Mouse (Mus musculus): ENCODE measurements at regions not wholly inside any gene's neighbourhood (a gene's known extent, or its start where the extent isn't known, plus 50 kb on each side); places are given as distances from the start of the nearest gene placed in this dataset.

DNA sequence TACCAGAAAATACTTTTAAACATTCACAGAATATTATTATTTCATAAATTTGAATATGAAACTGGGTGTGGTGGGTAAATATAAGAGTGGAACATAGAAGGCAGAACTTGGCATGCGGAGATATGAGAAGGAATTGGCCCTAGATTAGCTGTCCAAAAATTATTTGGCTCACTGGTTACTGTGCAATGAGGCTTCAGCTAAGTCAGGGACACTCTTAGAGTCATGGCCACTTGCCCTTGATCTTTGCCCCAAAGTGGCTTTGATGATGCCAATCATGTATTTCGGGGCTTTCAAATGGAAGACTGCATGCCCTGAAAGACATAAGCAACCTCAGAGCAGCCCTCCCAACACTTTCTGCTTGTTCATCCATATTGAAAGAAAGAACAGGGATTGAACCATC is 76.9 kb downstream of the Pxdc1 start:
- 73% methylated on average over 2 of the region's 2 CpGs for WGBS
- 0 out of 2 replicates have a peak, but pooled peaks have one; percentile 52 for ATAC-seq (ENCODE audit: low FRiP score, low read depth)
- H3K4me3 ChIP-seq: no peak overlapping the region
- no peaks in the 10 kb centered on the region for H3K36me3 ChIP-seq
- H3K4me2 ChIP-seq (replicated peaks): no peak overlapping the region
- H3K9me3 ChIP-seq: no peaks in the 10 kb centered on the region
- H3K27ac ChIP-seq (replicated peaks): 0 out of 2 replicates have a peak overlapping the region, but pooled peaks have one; percentile 26
- no peak overlapping the region for H3K9ac ChIP-seq (replicated peaks)
- H3K4me1 ChIP-seq: peaks cover 9% of the 10 kb centered on the region; the same call in 1 of the 2 replicates
- H3K27me3 ChIP-seq: no peaks in the 10 kb centered on the region

DNA sequence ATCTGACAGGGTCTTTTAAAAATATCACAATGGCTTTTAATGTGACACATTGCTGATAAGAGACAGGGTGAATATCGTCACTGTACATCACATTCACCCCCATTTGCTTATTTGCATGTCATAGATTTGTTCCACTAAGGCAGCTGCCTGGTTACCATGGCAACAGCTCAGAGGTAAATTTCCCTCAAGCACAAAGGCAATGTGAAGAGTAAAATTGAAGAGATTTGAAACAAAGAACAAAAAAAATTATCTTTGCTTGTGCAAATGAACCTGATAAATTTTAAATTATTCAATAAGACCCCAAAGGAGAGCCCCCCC is 77.3 kb downstream of the Pxdc1 start:
- H3K27ac ChIP-seq (replicated peaks): peak overlapping the region; percentile 35
- peaks cover 9% of the 10 kb centered on the region; the same call in 1 of the 2 replicates for H3K4me1 ChIP-seq
- H3K4me2 ChIP-seq (replicated peaks): no peak overlapping the region
- 18% methylated on average over 1 of the region's 1 CpGs for WGBS
- H3K36me3 ChIP-seq: no peaks in the 10 kb centered on the region
- peak; percentile 82 for ATAC-seq (ENCODE audit: low FRiP score, low read depth)
- H3K9me3 ChIP-seq: no peaks in the 10 kb centered on the region
- no peak overlapping the region for H3K4me3 ChIP-seq
- no peaks in the 10 kb centered on the region for H3K27me3 ChIP-seq
- H3K9ac ChIP-seq (replicated peaks): no peak overlapping the region

DNA sequence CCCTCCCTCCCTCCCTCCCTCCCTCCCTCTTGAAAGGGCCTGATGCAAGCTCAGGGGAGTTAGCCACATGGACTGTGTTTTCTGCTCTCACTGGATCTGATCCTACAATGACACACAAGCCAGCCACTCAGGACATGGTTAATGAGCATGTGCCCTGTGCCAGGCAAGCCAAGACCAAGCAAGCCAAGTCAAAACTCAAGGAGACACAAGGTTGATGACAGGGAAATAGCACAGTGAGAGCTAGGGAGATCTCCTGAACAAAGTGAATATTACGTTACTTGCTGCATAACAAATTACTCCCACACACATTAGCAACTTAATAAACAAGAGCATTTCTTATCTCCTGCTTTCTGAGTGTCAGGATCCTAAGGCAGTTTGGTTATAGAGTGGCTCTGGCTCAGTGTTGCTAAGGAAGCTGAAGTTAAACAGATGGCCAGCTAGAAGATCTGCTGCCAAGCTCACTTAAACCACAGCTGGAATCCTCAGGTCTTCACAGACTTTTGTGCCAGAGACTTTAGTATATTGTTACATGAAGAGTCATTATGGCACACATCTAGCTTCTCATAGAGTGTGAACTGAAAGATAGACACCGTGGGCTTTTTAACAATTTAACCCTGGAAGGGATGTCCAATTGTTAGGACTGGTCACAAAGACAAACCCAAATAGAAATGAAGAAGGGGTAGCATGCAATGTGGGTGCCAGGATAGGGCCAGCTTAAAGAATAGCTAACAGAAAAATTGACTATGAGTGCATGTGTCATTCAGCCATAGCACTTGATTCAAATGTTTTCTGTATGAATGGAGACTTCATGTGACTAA is 77.9 kb downstream of the Pxdc1 start:
- WGBS: 73% methylated on average over 2 of the region's 2 CpGs

DNA sequence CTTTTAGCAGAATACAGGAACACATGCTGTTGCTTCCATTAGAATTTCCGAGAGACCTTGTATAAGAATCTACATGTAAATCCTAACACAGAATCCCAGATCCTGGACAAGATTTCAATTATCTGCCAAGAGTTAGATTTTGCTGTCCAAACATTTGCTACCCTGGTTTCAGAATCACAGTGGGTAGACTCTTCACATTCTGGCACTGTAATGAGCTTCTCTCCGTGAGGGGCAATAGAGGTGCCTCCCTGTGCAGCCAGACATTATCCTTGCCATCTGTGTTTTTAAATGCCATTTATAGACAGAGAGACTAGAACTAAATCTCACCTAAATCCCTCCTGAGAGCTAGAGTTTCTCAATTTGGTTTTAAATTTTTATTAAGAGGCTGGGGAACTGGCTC is 84.0 kb downstream of the Pxdc1 start:
- WGBS: 66% methylated on average over 2 of the region's 2 CpGs
- Histone ChIP-seq H3K9ac (replicated peaks) (no peak overlapping the region), H3K4me1 (no peaks in the 10 kb centered on the region), H3K4me3 (no peak overlapping the region), H3K4me2 (replicated peaks) (no peak overlapping the region), H3K27me3 (no peaks in the 10 kb centered on the region), H3K27ac (replicated peaks) (no peak overlapping the region), H3K36me3 (no peaks in the 10 kb centered on the region), H3K9me3 (no peaks in the 10 kb centered on the region)
- no peak for ATAC-seq (ENCODE audit: low FRiP score, low read depth)

More for the DNA sequence above, 77.9 kb downstream of the Pxdc1 start:
- Histone ChIP-seq H3K27ac (replicated peaks) (peak overlapping the region; percentile 35), H3K27me3 (no peaks in the 10 kb centered on the region), H3K9me3 (no peaks in the 10 kb centered on the region), H3K4me1 (peaks cover 9% of the 10 kb centered on the region; the same call in 1 of the 2 replicates), H3K4me2 (replicated peaks) (no peak overlapping the region), H3K36me3 (no peaks in the 10 kb centered on the region), H3K4me3 (no peak overlapping the region), H3K9ac (replicated peaks) (no peak overlapping the region)
- peak; percentile 30 for ATAC-seq (ENCODE audit: low FRiP score, low read depth)

DNA sequence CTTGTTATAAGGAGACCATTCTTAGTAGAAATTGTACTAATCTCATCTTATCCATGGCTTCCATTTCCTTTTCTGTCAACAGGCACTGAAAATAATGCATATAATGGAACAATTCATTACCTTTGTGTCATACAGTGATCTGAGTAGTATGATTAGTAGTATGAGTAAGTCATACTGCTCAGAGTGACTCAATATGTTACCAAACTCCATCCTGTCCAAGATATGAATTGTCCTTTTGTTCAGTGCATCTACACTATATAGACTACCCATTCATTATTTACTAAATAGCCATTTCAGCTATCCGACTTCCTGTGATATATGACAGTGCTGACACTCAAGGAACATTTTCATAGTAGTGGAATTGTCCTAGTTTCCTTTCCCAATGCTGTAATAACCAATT is 86.6 kb downstream of the Pxdc1 start:
- no peak for ATAC-seq (ENCODE audit: low FRiP score, low read depth)

DNA sequence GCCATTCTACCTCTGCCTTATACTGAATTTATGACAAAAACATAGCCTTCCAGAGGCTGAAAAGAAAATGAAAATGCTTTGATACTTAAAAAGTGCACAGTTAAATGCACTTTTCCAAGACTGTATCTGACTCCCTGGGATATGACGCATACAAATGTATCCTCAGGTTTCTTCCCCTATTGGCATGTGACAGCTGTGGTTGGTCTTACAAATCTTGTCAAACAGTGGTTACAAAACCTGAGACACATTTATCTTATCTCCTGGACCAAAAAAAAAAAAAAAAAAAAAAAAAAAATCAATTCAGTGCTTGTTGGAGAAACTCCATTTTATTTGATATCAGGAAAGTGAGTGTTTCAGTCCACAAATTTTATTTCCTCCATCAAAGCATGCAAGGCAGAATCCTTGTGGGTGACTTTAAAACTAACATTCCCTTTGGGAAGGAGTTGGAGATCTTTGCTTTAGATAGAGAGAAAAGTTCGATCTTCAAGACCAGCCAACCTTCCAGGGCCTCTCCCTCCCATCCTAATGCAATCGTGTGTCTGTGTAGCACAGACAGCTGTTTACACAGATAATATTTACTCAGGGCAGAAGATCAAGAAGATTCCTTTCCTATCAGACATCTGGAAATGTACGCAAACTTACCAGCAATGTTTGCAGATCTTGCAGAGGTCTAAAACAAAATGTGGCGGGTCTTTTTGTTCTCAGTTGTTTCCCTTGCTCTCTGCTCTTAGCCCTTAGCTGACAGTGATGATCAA is 103.0 kb downstream of the Pxdc1 start:
- WGBS: 66% methylated on average over 5 of the region's 5 CpGs
- ATAC-seq (ENCODE audit: low FRiP score, low read depth): no peak
- H3K27ac ChIP-seq (replicated peaks): no peak overlapping the region
- no peaks in the 10 kb centered on the region for H3K9me3 ChIP-seq
- no peaks in the 10 kb centered on the region for H3K27me3 ChIP-seq
- H3K36me3 ChIP-seq: no peaks in the 10 kb centered on the region
- no peak overlapping the region for H3K4me2 ChIP-seq (replicated peaks)
- H3K4me1 ChIP-seq: no peaks in the 10 kb centered on the region
- H3K9ac ChIP-seq (replicated peaks): no peak overlapping the region
- H3K4me3 ChIP-seq: no peak overlapping the region

More for the DNA sequence above, 86.6 kb downstream of the Pxdc1 start:
- Histone ChIP-seq H3K27me3 (no peaks in the 10 kb centered on the region), H3K36me3 (no peaks in the 10 kb centered on the region), H3K4me2 (replicated peaks) (no peak overlapping the region), H3K9me3 (0 out of 2 replicates have a peak, but pooled peaks cover 1% of the 10 kb centered on the region), H3K4me3 (no peak overlapping the region), H3K27ac (replicated peaks) (no peak overlapping the region), H3K4me1 (no peaks in the 10 kb centered on the region), H3K9ac (replicated peaks) (no peak overlapping the region)
- WGBS: 90% methylated on average over 1 of the region's 1 CpGs

DNA sequence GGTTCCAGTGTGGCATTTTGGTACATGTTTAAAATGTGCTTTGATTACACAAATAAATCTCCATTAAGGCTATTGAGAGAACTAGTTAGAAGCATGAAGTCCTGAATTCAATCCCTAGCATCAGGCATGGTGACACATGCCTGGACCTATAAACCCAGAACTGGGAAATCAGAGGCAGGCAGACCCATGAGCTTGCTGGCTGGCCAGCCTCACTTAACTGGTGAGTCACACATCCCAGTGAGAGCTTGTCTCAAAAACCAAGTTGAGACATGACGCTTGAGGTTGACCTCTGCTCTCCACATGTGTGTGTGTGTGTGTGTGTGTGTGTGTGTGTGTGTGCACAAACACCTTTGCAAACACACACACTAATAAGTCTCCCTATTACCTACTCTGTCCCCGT is 112.6 kb downstream of the Pxdc1 start:
- H3K9me3 ChIP-seq: no peaks in the 10 kb centered on the region
- no peak for ATAC-seq (ENCODE audit: low FRiP score, low read depth)
- H3K4me1 ChIP-seq: no peaks in the 10 kb centered on the region
- H3K27ac ChIP-seq (replicated peaks): no peak overlapping the region
- 90% methylated on average over 2 of the region's 2 CpGs for WGBS
- H3K27me3 ChIP-seq: no peaks in the 10 kb centered on the region
- no peak overlapping the region for H3K4me2 ChIP-seq (replicated peaks)
- no peaks in the 10 kb centered on the region for H3K36me3 ChIP-seq
- no peak overlapping the region for H3K9ac ChIP-seq (replicated peaks)
- H3K4me3 ChIP-seq: no peak overlapping the region

DNA sequence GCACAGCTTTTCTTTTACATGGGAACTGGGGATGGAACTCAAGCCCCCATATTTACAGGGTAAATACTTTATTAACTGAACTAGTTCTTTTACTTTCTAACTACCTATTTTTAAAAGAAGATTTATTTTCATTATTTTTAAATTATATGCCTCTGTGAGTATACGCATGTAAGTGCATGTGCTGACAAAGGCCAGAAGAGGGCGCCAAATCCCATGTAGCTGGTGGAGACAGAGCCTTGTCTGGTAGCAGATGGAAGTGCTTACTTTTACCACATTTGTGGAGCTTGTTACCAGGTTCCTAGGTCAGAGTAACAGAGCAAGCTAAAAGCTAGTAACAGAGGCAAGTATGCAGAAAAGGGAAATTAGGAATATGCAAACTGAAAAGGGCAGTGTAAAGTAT is 119.4 kb downstream of the Pxdc1 start:
- Histone ChIP-seq H3K9ac (replicated peaks) (no peak overlapping the region), H3K4me2 (replicated peaks) (no peak overlapping the region), H3K9me3 (no peaks in the 10 kb centered on the region), H3K4me1 (no peaks in the 10 kb centered on the region), H3K4me3 (no peak overlapping the region), H3K27me3 (no peaks in the 10 kb centered on the region), H3K36me3 (no peaks in the 10 kb centered on the region), H3K27ac (replicated peaks) (no peak overlapping the region)
- 77% methylated on average over 2 of the region's 2 CpGs for WGBS
- ATAC-seq (ENCODE audit: low FRiP score, low read depth): no peak

DNA sequence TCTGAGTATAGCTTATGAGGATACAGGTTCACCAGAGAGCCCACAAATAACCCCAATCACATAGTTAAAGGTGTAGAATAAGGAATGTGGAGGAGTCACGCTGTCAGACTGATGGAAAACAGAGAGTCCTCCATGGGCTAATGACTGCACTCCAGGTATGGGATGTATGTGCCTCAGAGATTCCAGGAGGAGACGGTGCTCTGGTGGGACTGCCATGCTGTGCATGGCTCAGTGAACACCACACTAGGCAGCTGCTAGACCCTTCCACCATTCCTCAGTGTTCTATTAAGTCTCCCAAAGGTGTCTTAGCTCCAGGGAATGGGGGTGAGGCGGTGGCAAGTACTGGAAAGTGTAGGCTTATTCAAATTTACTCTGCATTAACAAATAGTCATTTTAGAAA is 142.0 kb downstream of the Pxdc1 start:
- Histone ChIP-seq H3K9ac (replicated peaks) (no peak overlapping the region), H3K27me3 (no peaks in the 10 kb centered on the region), H3K4me1 (peaks cover 3% of the 10 kb centered on the region; the same call in 1 of the 2 replicates), H3K36me3 (no peaks in the 10 kb centered on the region), H3K9me3 (no peaks in the 10 kb centered on the region), H3K27ac (replicated peaks) (no peak overlapping the region), H3K4me2 (replicated peaks) (no peak overlapping the region), H3K4me3 (no peak overlapping the region)
- WGBS: 89% methylated on average over 3 of the region's 3 CpGs
- no peak for ATAC-seq (ENCODE audit: low FRiP score, low read depth)

DNA sequence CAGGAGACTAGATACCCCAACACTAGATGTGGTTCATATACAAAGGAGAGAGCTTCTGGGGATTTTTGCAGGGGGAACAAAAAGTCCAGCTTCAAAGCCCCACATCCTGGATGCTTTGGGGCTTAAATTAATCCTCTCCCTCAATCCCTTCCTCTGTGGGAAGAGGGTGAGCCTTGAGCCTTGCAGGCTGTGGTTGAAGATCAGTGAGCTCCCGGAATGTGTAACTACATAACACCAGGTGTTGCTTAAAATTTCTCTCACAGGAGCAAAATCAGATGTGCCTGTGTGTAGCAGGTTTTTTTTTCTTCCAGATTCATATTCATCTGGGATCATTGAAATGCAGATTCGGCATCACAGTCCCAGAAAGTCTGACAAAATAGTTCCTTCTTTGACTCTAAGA is 146.1 kb downstream of the Pxdc1 start:
- H3K27ac ChIP-seq (replicated peaks): no peak overlapping the region

DNA sequence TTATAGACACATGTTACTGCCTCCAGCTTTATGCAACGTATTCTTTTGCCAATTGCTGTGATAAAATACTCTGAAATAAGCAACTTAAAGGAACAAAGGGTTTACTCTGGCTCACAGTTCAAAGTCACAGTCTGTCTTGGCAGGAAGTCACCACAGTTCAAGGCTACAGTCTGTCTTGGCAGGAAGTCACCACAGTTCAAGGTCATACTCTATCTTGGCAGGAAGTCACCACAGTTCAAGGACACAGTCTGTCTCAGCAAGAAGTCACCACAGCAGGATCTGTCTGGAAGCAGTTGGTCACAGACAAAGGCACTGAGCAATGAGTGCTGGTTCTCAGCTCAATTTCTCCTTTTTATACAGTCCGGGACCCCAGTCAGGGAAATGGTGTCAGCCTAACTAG is 147.4 kb downstream of the Pxdc1 start:
- H3K4me1 ChIP-seq: peaks cover 3% of the 10 kb centered on the region; the same call in 1 of the 2 replicates
- H3K9me3 ChIP-seq: no peaks in the 10 kb centered on the region
- no peak overlapping the region for H3K4me3 ChIP-seq
- no peaks in the 10 kb centered on the region for H3K36me3 ChIP-seq
- H3K4me2 ChIP-seq (replicated peaks): no peak overlapping the region
- ATAC-seq (ENCODE audit: low FRiP score, low read depth): no peak
- H3K27me3 ChIP-seq: no peaks in the 10 kb centered on the region
- H3K27ac ChIP-seq (replicated peaks): no peak overlapping the region
- no peak overlapping the region for H3K9ac ChIP-seq (replicated peaks)
- 88% methylated on average over 2 of the region's 2 CpGs for WGBS

More for the DNA sequence above, 146.1 kb downstream of the Pxdc1 start:
- no peaks in the 10 kb centered on the region for H3K36me3 ChIP-seq
- no peak overlapping the region for H3K9ac ChIP-seq (replicated peaks)
- ATAC-seq (ENCODE audit: low FRiP score, low read depth): no peak
- no peaks in the 10 kb centered on the region for H3K27me3 ChIP-seq
- WGBS: 60% methylated on average over 2 of the region's 2 CpGs
- H3K4me2 ChIP-seq (replicated peaks): no peak overlapping the region
- no peaks in the 10 kb centered on the region for H3K9me3 ChIP-seq
- no peak overlapping the region for H3K4me3 ChIP-seq
- H3K4me1 ChIP-seq: peaks cover 3% of the 10 kb centered on the region; the same call in 1 of the 2 replicates

DNA sequence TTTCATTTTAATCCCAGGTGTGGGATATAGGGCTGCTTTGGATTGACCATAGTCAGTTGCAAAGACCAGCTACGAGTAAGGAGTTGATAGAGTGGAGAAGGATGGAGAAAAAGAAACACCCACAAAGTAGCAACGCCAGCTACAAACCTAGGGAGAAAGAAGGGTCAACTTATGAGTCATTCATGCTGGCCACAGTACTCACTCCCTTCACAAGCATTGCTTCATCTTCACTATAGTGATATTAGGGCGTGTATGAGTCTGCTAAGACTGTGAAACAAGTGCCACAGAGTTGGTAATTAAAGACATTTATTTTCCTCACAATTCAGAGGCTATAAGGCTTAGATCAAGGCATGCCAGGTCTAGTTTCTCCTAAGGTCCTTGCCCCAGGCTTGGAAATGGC is 148.4 kb downstream of the Pxdc1 start:
- peaks cover 3% of the 10 kb centered on the region; the same call in 1 of the 2 replicates for H3K4me1 ChIP-seq
- no peaks in the 10 kb centered on the region for H3K36me3 ChIP-seq
- no peak overlapping the region for H3K9ac ChIP-seq (replicated peaks)
- no peak for ATAC-seq (ENCODE audit: low FRiP score, low read depth)
- H3K27ac ChIP-seq (replicated peaks): no peak overlapping the region
- no peak overlapping the region for H3K4me2 ChIP-seq (replicated peaks)
- no peaks in the 10 kb centered on the region for H3K9me3 ChIP-seq
- no peaks in the 10 kb centered on the region for H3K27me3 ChIP-seq
- 83% methylated on average over 3 of the region's 3 CpGs for WGBS
- no peak overlapping the region for H3K4me3 ChIP-seq
